Mouse (Mus musculus) heart, postnatal 25 days (tissue): Measurements from ENCODE around the gene Tnfrsf22. TPM values are rescaled to one million over a fixed set of nuclear protein-coding genes. Genes with fewer than 3 reads are reported as not detected.

Experiments used
- DNase-seq: peaks from one replicate; pipeline ENCODE4 v3.0.0; 2022; ENCODE audit warnings: low spot score
- intact Hi-C: fragments of 180-260 bp; cut with DNase I; formaldehyde crosslinking; loops from one replicate; pipeline ENCODE4 v1.15.1; 2025
- total RNA-seq, 2 experiments: library from RNA; stranded (reverse); gene quantifications; 2 replicates each; pipeline ENCODE4 v1.2.3; 2021

Tnfrsf22 gene
- total RNA-seq, 2 experiments from 2014 or later, result 1.6 to 2.3 TPM

DNA sequence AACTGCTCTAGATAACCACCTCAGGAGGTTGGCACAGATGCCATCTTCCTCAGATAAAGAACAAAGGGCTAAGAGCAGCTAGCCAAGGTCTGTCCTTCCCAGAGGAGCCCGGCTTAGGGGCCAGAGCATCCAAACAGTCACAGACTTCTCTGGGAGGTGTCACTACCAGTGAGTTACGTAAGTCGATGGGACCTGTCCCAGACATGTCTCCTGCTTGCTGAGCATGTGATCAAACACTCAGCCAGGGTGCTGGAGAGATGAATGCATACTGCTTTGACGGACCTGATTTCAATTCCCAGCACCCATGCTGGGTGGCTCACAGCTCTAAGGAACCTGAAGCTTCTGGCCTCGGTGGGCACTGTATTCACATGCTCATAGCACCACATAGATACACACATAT lies 61.9 kb downstream of the Tnfrsf22 start:
- intact Hi-C loops, result no loop called here
- DNase-seq, result no peak

Other genes starting within 250 kb of the Tnfrsf22 start
- 10 to 100 TPM; 35.8 to 44.2 TPM for gene Cdkn1c, start 188.6 kb downstream of the Tnfrsf22 start, total RNA-seq
- under 1 TPM; 0.17 to 0.49 TPM for gene Slc22a18, start 175.9 kb downstream of the Tnfrsf22 start, total RNA-seq
- not detected for gene Phlda2, start 146.5 kb downstream of the Tnfrsf22 start, total RNA-seq
- gene Nap1l4, start 100.6 kb downstream of the Tnfrsf22 start, total RNA-seq, result 100 to 1,000 TPM; 171 to 178 TPM
- 10 to 100 TPM; 18.3 to 18.4 TPM for gene Cars, start 49.6 kb downstream of the Tnfrsf22 start, total RNA-seq
- under 1 TPM; 0.48 to 0.70 TPM for gene Tnfrsf26, start 20.9 kb downstream of the Tnfrsf22 start, total RNA-seq
- gene Tnfrsf23, start 36.2 kb upstream of the Tnfrsf22 start, total RNA-seq, result 1 to 10 TPM; 1.7 to 2.1 TPM
- gene Osbpl5, start 107.3 kb upstream of the Tnfrsf22 start, total RNA-seq, result 10 to 100 TPM; 16.0 to 21.5 TPM
- not detected for gene Mrgprg, start 117.3 kb upstream of the Tnfrsf22 start, total RNA-seq
- 1 to 10 TPM; 1.0 to 1.3 TPM for gene Mrgpre, start 134.8 kb upstream of the Tnfrsf22 start, total RNA-seq
- 1 to 10 TPM; 4.8 to 5.5 TPM for gene Nadsyn1, start 173.2 kb upstream of the Tnfrsf22 start, total RNA-seq
- 1 to 10 TPM; 5.8 to 6.7 TPM for gene Dhcr7, start 173.5 kb upstream of the Tnfrsf22 start, total RNA-seq
- not detected for gene Gm498, start 217.2 kb upstream of the Tnfrsf22 start, total RNA-seq